Mouse (Mus musculus): Measurements from ENCODE around the gene Shisal2a. TPM values are rescaled to one million over a fixed set of nuclear protein-coding genes. Genes with fewer than 3 reads are reported as not detected.

Shisal2a gene
- polyA plus RNA-seq, 1 experiment from 2014 or later: 1.8 TPM

DNA sequence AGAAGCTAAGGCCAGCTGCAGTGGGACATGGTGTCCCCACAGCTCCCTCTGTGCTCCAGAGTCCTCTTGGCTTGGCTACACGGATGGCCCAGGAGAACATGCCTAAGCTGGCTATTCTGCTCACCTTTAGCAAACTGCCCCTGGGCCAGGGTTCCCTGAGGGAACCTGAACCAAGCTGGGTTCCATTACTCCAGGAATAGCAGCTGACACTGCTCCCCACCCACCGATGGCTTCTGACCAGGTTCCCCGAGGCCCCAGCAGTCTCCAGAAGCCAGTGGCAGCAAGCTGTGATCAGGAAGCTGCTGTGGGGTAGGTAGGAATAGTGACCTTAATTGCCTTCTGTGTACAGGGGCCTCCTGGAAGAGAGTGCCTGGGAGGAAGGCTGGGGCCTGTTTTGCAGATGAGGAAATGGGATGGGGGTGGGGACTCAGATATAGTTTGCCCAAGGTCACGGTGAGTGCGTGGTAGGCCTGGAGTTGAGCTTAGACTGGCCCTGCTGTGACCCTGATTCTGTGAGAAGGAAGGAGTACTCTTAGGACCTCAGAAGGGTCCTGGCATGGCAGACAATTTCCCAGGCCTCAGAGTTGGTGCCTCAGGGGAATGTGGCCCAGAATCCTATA is 34.8 kb downstream of the Shisal2a start:
- Histone ChIP-seq H3K27ac (peak overlapping the region; percentile 84), H3K9me3 (no peaks in the 10 kb centered on the region), H3K36me3 (replicated peaks) (no peaks in the 10 kb centered on the region), H3K4me3 (no peak overlapping the region), H3K4me1 (peaks cover 68% of the 10 kb centered on the region), H3K27me3 (ENCODE audit: poor library complexity, severe bottlenecking) (no peaks in the 10 kb centered on the region)
- DNase-seq (ENCODE audit: extremely low spot score, low spot score): no peak
- WGBS: 63% methylated on average over 5 of the region's 5 CpGs

DNA sequence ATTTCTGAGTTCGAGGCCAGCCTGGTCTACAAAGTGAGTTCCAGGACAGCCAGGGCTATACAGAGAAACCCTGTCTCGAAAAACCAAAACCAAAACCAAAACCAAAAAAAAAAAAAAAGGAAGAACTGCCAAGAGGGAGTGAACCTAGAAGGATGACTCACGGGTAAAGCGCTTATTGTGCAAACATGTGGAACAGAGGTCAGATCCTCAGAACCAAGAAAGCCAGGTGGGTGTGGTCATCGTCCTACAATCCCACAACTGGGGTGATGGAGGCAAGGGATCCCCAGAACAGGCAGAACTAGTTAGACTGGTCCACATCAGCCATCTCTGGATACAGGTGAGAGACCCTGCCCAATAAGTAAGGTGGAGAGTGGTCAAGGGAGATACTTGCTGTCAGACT is 36.0 kb downstream of the Shisal2a start:
- Histone ChIP-seq H3K4me3 (no peak overlapping the region), H3K27me3 (ENCODE audit: poor library complexity, severe bottlenecking) (no peaks in the 10 kb centered on the region), H3K9me3 (no peaks in the 10 kb centered on the region), H3K4me1 (peaks cover 68% of the 10 kb centered on the region), H3K27ac (no peak overlapping the region), H3K36me3 (replicated peaks) (0 out of 2 replicates have a peak, but pooled peaks cover 3% of the 10 kb centered on the region)
- WGBS: 96% methylated on average over 5 of the region's 5 CpGs
- no peak for DNase-seq (ENCODE audit: extremely low spot score, low spot score)

DNA sequence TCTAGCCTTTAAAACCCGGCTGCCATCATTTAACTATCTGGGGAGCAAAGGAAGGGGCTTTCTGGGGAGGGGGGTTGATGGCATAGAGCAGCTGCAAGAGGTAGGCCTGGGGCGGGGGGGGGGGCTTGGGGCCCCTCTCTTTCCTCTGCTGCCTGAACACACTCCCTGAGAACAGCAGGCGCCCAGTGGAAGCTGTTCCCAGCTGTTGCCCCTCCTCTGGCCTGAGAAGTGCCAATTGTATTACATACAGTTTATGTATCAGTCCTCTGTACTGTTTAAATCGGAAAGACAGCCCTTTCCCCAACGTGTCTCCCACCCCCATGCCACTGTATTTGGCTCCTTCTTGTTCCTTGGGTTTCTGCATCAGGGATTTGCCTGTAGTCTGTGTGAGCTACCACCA is 37.3 kb downstream of the Shisal2a start:
- H3K4me1 ChIP-seq: peaks cover 59% of the 10 kb centered on the region
- DNase-seq (ENCODE audit: extremely low spot score, low spot score): no peak
- WGBS: 36% methylated on average over 5 of the region's 5 CpGs
- no peaks in the 10 kb centered on the region for H3K27me3 ChIP-seq (ENCODE audit: poor library complexity, severe bottlenecking)
- peaks cover 8% of the 10 kb centered on the region; the same call in 1 of the 2 replicates for H3K36me3 ChIP-seq (replicated peaks)
- H3K9me3 ChIP-seq: no peaks in the 10 kb centered on the region
- no peak overlapping the region for H3K4me3 ChIP-seq
- H3K27ac ChIP-seq: peak overlapping the region; percentile 83

DNA sequence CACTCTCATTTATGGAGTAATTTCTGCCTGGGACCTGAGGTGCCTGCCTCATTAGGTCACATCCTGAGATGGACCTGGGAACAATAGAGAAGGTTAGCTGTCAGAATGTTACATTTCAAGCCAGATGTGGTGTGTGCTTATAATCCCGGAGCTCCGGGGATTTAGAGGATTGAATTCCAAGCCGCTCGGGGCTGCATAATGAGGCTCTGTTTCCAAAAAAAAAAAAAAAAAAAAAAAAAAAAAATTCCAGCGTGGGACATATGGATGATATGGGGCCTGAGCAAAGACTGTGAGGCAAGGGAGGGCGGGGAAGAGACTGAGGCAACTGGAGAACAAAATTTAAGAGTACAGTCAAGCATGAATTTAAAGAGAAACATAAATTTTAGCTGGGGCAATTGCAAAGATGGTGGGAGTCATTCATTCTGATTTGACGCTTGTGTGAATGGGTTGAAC is 38.5 kb downstream of the Shisal2a start:
- DNase-seq (ENCODE audit: extremely low spot score, low spot score): no peak
- H3K27me3 ChIP-seq (ENCODE audit: poor library complexity, severe bottlenecking): no peaks in the 10 kb centered on the region
- H3K4me3 ChIP-seq: no peak overlapping the region
- peaks cover 52% of the 10 kb centered on the region for H3K4me1 ChIP-seq
- 18% methylated on average over 7 of the region's 7 CpGs for WGBS
- peak overlapping the region; percentile 83 for H3K27ac ChIP-seq
- peaks cover 20% of the 10 kb centered on the region for H3K36me3 ChIP-seq (replicated peaks)
- H3K9me3 ChIP-seq: no peaks in the 10 kb centered on the region

DNA sequence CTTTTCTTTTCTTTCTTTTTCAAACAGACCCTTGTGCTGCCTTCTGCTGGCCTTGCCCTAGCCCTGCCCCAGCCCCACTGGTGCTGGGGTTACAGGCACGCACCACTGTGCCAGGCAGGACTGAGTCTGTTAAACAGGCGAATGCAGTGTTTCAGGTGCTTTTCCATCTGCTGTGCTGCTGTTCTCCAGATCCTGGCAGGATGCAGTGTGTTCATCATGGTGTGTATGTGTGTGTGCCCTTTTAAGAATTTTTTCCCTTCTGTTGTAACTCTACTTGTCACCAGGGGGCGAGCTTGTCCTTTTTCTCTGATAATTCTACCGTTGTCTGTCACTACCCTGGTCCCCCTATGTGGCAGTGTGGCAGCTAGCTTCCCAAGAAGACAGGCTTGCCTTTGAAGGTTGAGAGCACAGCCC is 43.9 kb downstream of the Shisal2a start:
- Histone ChIP-seq H3K4me3 (no peak overlapping the region), H3K9me3 (no peaks in the 10 kb centered on the region), H3K36me3 (replicated peaks) (peaks cover 74% of the 10 kb centered on the region), H3K4me1 (peaks cover 31% of the 10 kb centered on the region), H3K27ac (peak overlapping the region; percentile 49), H3K27me3 (ENCODE audit: poor library complexity, severe bottlenecking) (no peaks in the 10 kb centered on the region)
- peak; percentile 65 for DNase-seq (ENCODE audit: extremely low spot score, low spot score)
- WGBS: 22% methylated on average over 4 of the region's 4 CpGs

DNA sequence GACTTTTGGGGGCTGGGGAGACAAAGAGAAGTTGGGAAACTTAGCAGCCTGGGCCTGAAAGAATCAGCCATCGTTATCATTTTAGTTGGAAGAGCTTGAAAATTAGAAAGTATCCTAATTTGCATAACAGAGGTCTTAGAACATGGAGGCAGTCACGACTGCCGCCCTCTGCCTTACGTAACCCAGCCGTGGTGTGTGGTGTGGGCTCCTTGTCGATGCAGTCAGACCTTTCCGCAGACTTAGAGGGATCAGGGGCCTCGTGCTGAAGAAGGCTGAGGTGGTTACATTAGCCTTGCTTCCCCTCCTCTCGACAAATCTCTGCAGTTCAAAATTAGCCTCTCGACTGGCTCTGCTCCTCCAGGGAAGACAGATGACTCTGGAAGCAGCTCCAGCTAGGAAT is 44.3 kb downstream of the Shisal2a start:
- no peaks in the 10 kb centered on the region for H3K9me3 ChIP-seq
- no peak for DNase-seq (ENCODE audit: extremely low spot score, low spot score)
- peaks cover 78% of the 10 kb centered on the region for H3K36me3 ChIP-seq (replicated peaks)
- no peaks in the 10 kb centered on the region for H3K27me3 ChIP-seq (ENCODE audit: poor library complexity, severe bottlenecking)
- peak overlapping the region; percentile 49 for H3K27ac ChIP-seq
- peaks cover 26% of the 10 kb centered on the region for H3K4me1 ChIP-seq
- WGBS: 78% methylated on average over 10 of the region's 10 CpGs
- H3K4me3 ChIP-seq: no peak overlapping the region

DNA sequence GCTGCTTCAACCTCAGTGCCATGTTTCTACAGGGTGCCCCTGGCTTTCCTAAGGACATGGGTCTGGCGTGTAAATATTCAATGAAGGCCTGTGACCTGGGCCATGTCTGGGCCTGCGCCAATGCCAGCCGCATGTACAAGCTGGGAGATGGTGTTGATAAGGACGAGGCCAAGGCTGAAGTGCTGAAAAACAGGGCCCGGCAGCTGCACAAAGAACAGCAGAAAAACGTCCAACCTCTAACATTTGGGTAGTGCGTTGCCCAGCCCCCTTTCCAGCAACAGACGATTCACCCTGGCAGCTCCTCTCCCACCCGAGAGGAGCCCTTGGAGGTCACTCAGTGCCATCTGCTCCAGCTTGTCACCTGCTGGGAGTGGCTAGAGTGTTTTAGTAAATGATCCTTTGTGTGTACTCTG is 44.8 kb downstream of the Shisal2a start:
- DNase-seq (ENCODE audit: extremely low spot score, low spot score): no peak
- H3K9me3 ChIP-seq: no peaks in the 10 kb centered on the region
- H3K27me3 ChIP-seq (ENCODE audit: poor library complexity, severe bottlenecking): no peaks in the 10 kb centered on the region
- H3K4me1 ChIP-seq: peaks cover 24% of the 10 kb centered on the region
- H3K4me3 ChIP-seq: no peak overlapping the region
- H3K36me3 ChIP-seq (replicated peaks): peaks cover 83% of the 10 kb centered on the region
- WGBS: 70% methylated on average over 9 of the region's 9 CpGs
- peak overlapping the region; percentile 57; the same call in 1 of the 2 replicates for H3K27ac ChIP-seq

DNA sequence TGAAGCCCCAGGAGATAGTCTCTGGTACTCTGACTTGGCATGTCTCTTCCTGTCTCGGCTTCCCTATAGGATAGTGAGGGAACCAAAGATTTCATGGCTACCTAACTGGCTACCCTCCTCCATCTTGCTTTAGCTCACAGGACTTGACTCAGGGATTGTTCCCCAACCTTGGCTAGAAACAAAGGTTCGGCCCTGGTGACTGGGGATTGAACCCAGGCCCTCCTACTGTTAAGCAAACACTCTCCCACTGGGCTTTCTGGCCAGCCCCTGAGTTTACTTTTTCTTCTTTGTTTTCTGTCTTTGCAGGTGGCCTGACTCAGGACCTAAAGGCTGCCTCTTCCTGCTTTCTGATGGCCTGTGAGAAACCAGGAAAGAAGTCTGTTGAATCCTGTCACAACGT is 45.3 kb downstream of the Shisal2a start:
- Histone ChIP-seq H3K9me3 (no peaks in the 10 kb centered on the region), H3K4me1 (peaks cover 24% of the 10 kb centered on the region), H3K36me3 (replicated peaks) (peaks cover 88% of the 10 kb centered on the region), H3K4me3 (no peak overlapping the region), H3K27me3 (ENCODE audit: poor library complexity, severe bottlenecking) (no peaks in the 10 kb centered on the region), H3K27ac (peak overlapping the region; percentile 57; the same call in 1 of the 2 replicates)
- 56% methylated on average over 3 of the region's 3 CpGs for whole genome bisulfite sequencing
- no peak for DNase-seq (ENCODE audit: extremely low spot score, low spot score)

DNA sequence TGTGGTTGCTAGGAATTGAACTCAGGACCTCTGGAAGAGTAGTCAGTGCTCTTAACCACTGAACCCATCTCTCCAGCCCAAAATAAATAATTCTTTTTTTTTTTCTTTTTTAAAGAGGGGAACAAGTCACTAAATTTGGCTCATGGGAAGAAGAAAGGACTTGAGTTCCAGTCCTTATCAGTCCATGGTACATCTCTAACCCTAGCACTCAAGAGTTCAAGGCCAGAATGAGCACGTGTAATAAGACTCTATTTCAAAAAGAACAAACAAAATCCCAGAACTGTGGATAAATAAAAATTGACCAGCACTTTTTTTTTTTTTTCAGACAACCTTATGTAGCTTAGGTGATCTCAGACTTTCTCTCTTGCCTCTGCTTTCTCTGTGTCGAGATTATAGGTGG is 46.4 kb downstream of the Shisal2a start:
- H3K9me3 ChIP-seq: no peaks in the 10 kb centered on the region
- peaks cover 95% of the 10 kb centered on the region for H3K36me3 ChIP-seq (replicated peaks)
- no peaks in the 10 kb centered on the region for H3K27me3 ChIP-seq (ENCODE audit: poor library complexity, severe bottlenecking)
- no peak for DNase-seq (ENCODE audit: extremely low spot score, low spot score)
- no peak overlapping the region for H3K4me3 ChIP-seq
- H3K27ac ChIP-seq: no peak overlapping the region
- 82% methylated on average over 2 of the region's 2 CpGs for WGBS
- H3K4me1 ChIP-seq: peaks cover 24% of the 10 kb centered on the region

DNA sequence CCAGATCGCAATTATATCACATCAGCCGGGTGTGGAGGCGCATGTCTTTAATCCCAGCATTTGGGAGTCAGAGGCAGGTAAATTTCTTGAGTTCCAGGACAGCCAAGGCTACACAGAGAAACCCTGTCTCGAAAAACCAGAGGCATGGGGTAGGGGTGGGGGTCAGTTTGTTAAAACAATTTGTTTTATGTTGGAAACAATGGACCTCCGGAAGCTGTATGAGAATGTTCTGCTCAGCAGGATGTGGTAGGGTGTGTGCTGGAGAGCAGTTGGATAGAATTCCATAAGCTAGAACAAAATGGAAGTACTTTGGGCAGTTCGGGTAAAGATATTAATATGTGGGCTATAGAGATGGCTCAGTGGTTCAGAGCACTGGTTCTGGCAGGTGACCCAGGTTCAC is 47.7 kb downstream of the Shisal2a start:
- 96% methylated on average over 6 of the region's 6 CpGs for WGBS
- H3K36me3 ChIP-seq (replicated peaks): peaks cover 99% of the 10 kb centered on the region
- H3K27me3 ChIP-seq (ENCODE audit: poor library complexity, severe bottlenecking): no peaks in the 10 kb centered on the region
- H3K9me3 ChIP-seq: no peaks in the 10 kb centered on the region
- no peak for DNase-seq (ENCODE audit: extremely low spot score, low spot score)
- no peak overlapping the region for H3K4me3 ChIP-seq
- peaks cover 24% of the 10 kb centered on the region for H3K4me1 ChIP-seq
- no peak overlapping the region for H3K27ac ChIP-seq

DNA sequence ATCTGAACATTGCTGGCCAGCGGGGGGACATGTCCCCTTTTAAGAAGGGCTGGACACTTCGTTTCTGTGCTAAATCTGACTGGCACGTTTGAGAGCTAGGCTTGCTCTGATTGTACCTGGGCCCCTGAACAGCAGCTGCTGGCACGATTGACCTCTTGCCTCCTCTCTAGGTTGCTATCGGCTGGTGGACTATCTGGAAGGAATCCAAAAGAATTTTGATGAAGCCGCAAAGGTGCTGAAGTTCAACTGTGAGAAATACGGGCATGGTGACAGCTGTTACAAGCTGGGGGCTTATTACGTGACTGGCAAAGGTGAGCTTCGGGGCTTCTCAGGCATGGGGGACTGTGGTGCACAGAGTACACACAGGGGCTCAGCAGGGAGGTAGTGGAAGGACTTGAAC is 51.1 kb downstream of the Shisal2a start:
- Histone ChIP-seq H3K27ac (no peak overlapping the region), H3K36me3 (replicated peaks) (peaks cover 76% of the 10 kb centered on the region), H3K9me3 (no peaks in the 10 kb centered on the region), H3K27me3 (ENCODE audit: poor library complexity, severe bottlenecking) (no peaks in the 10 kb centered on the region), H3K4me3 (no peak overlapping the region), H3K4me1 (peaks cover 14% of the 10 kb centered on the region)
- DNase-seq (ENCODE audit: extremely low spot score, low spot score): no peak
- WGBS: 96% methylated on average over 9 of the region's 9 CpGs

DNA sequence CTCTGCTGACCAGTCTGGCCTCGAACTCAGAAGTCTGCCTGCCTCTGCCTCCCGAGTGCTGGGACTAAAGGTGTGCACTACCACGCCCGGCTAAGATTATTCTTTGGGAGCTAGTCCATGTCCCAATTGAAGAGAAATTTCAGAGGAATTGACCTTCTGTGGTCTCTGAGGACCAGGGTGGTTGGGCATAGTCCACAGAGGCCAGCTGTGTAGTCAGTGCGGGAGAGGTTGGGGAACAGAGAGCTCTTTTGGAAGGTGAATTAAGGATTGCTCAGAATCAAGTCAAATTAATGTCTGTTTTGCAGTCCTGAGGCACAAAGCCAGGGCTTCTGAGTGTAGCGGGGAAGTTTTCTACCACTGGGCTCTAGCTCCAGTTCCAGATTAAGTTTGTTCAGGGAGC is 53.3 kb downstream of the Shisal2a start:
- Histone ChIP-seq H3K4me1 (peaks cover 15% of the 10 kb centered on the region), H3K36me3 (replicated peaks) (peaks cover 54% of the 10 kb centered on the region), H3K27ac (no peak overlapping the region), H3K9me3 (no peaks in the 10 kb centered on the region), H3K27me3 (ENCODE audit: poor library complexity, severe bottlenecking) (no peaks in the 10 kb centered on the region), H3K4me3 (no peak overlapping the region)
- 97% methylated on average over 6 of the region's 6 CpGs for WGBS
- DNase-seq (ENCODE audit: extremely low spot score, low spot score): no peak

DNA sequence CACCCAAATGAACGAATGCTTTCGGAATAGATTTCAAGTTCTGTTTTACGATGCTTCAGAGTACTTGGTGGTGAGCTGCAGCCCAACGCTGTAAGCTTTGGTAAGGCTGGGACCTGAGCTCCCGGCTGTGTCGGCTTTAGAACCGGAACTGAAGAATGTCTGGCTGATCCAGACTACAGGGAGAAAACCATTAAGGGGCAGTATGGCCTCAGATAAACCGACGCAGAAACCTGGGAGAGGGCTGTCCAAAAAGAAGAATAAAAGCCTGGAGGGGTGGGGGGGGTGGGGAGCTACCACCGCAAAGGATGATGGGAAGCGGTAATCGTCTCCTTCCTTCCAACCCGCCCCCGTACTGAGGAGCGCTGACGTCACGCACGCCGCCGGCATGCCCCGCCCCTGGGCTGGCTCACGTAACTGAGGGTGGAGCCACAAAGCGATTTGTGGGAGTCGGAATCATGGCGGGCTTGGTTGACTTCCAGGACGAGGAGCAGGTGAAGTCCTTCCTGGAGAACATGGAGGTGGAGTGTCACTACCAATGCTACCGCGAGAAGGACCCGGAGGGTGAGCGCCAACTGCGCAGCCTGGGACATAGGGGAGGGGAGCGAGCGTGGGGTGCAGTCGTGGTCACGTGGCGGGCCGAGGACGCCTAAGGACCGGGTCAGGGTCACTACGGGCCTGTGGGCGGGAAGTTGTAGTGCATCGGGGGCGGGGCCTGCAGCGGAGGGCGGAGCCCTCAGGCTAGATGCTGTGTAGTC is 55.2 kb downstream of the Shisal2a start, which contains the start of gene Coa7:
Coa7 (plus strand) TSS at position 411 of the 755 bp plus-strand sequence.
- peak within 1 kb of the TSS; percentile 81 for H3K4me3 ChIP-seq
- WGBS: 1% methylated on average over 45 of the region's 45 CpGs
- no peaks in the 10 kb centered on the region for H3K9me3 ChIP-seq
- H3K36me3 ChIP-seq (replicated peaks): peaks cover 34% of the 10 kb centered on the region
- H3K27me3 ChIP-seq (ENCODE audit: poor library complexity, severe bottlenecking): no peaks in the 10 kb centered on the region
- H3K27ac ChIP-seq: peak within 1 kb of the TSS; percentile 94
- DNase-seq (ENCODE audit: extremely low spot score, low spot score): peak; percentile 99
- peaks cover 15% of the 10 kb centered on the region for H3K4me1 ChIP-seq
